Comparison of ENCODE assay signal across 35 mouse cellular contexts in the genomic region with DNA sequence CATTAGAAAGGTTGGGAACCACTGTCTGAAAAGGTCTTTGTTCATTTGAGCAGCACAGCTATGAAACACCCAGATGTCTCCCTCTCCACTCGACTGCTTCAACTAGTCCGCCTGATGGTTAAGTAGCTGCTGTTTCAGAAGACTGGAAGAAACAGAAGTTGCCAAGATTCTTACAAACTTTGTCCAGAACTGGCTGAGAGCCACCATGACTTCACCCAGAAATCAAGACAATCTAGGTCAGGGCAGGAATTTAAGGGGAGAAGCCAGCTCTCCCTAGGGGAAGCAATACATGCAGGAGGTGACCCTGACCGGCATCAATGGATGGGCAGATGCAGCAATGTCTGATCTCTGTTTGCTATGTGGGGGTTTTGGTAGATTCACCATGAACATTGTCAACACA. TPM values are rescaled to one million over a fixed set of nuclear protein-coding genes. Genes with fewer than 3 reads are reported as not detected.
DNase-seq lines count a peak whose midpoint lies in the region; ATAC-seq and TF ChIP-seq lines count a peak whose summit lies in the region.
"Had no signal": no experiment of that assay in that cellular context is flagged by ENCODE, and none has a peak within 500 bp of the region (broad histone marks: within the 10 kb centered on the region; RNA-seq: fewer than 3 reads in every experiment).

No protein-coding gene starts in this region.

- H3K4me2 ChIP-seq in hindbrain, embryonic 11.5 days (replicated peaks; ENCODE audit: low read depth, low read length): no peak overlapping the region
- H3K4me2 ChIP-seq: embryonic facial prominence, embryonic 12.5 days; forebrain, embryonic 15.5 days; heart, embryonic 11.5 days; hindbrain, embryonic 13.5 days; limb, embryonic 13.5 days; liver, embryonic 11.5 days; lung, embryonic 15.5 days; midbrain, embryonic 12.5 days; neural tube, embryonic 13.5 days had no signal

- H3K4me1 ChIP-seq in hindbrain, embryonic 11.5 days (replicated peaks; ENCODE audit: control insufficient read depth, insufficient read depth, low read length): no peaks in the 10 kb centered on the region
- H3K4me1 ChIP-seq: embryonic facial prominence, embryonic 12.5 days; forebrain, embryonic 15.5 days; hindbrain, embryonic 13.5 days; limb, embryonic 13.5 days; lung, embryonic 15.5 days; megakaryocyte, embryonic 14.5 days; midbrain, embryonic 12.5 days; neural tube, embryonic 13.5 days had no signal

- no peak for TF ChIP-seq CTCF in layer of hippocampus, adult 2 months (conservative IDR thresholded peaks at IDR 0.05)

- no peak for ATAC-seq in hindbrain, embryonic 11.5 days (ENCODE audit: low FRiP score)
- ATAC-seq: activated CD4-positive, CD25-positive, alpha-beta regulatory T cell, adult 4 months; forebrain, embryonic 15.5 days; intestine, embryonic 16.5 days had no signal

- no peaks in the 10 kb centered on the region for H3K9me3 ChIP-seq in hindbrain, embryonic 11.5 days (ENCODE audit: control insufficient read depth, low read length)
- H3K9me3 ChIP-seq: embryonic facial prominence, embryonic 12.5 days; forebrain, embryonic 15.5 days; hindbrain, embryonic 13.5 days; lung, embryonic 15.5 days; midbrain, embryonic 12.5 days had no signal

- no peak overlapping the region for H3K27ac ChIP-seq in layer of hippocampus, adult 2 months
- no peak overlapping the region for H3K27ac ChIP-seq in hindbrain, embryonic 11.5 days (ENCODE audit: low read depth, low read length)
- H3K27ac ChIP-seq: embryonic facial prominence, embryonic 12.5 days; forebrain, embryonic 15.5 days; hindbrain, embryonic 13.5 days; limb, embryonic 13.5 days; lung, embryonic 15.5 days; midbrain, embryonic 12.5 days; neural tube, embryonic 13.5 days; stomach, postnatal 0 days had no signal

- DNase-seq in gastrocnemius, adult 18-20 months (ENCODE audit: low spot score): peak; percentile 26
- DNase-seq in gastrocnemius, postnatal 25 days: no peak
- DNase-seq in urinary bladder, adult 2 months (ENCODE audit: low spot score): peak; percentile 4
- DNase-seq in urinary bladder, postnatal 4 days (ENCODE audit: low spot score in 2 of 2): no peak
- DNase-seq in adrenal gland, postnatal 14 days: peak; percentile 73
- no peak for DNase-seq in layer of hippocampus, adult 2 months (ENCODE audit: low spot score in 2 of 2)
- no peak for DNase-seq in hindbrain, embryonic 11.5 days (ENCODE audit: low spot score)
- DNase-seq: cerebellum, adult 11-12 months; cerebellum, adult 9-11 months; embryo, embryonic 11 days; gastrocnemius, postnatal 10 days; heart, adult 11 months; heart, postnatal 36 days; kidney, adult 9 months; kidney, postnatal 10 days; lung, postnatal 36 days; retina, postnatal 1 day; right cerebral cortex, postnatal 25 days; spleen, adult 18-20 months; thymus, adult 18-20 months; thymus, postnatal 25 days had no signal

- H3K9ac ChIP-seq in hindbrain, embryonic 11.5 days (ENCODE audit: low read depth, low read length): no peak overlapping the region
- H3K9ac ChIP-seq: embryonic facial prominence, embryonic 12.5 days; forebrain, embryonic 15.5 days; hindbrain, embryonic 13.5 days; limb, embryonic 13.5 days; lung, embryonic 15.5 days; midbrain, embryonic 12.5 days; neural tube, embryonic 13.5 days had no signal

- 94% methylated on average over 3 of the region's 3 CpGs for WGBS in hindbrain, embryonic 11.5 days

- no peak overlapping the region for H3K4me3 ChIP-seq in layer of hippocampus, adult 2 months
- no peak overlapping the region for H3K4me3 ChIP-seq in hindbrain, embryonic 11.5 days (ENCODE audit: low read depth, low read length)
- H3K4me3 ChIP-seq: embryonic facial prominence, embryonic 12.5 days; forebrain, embryonic 15.5 days; hindbrain, embryonic 13.5 days; limb, embryonic 13.5 days; lung, embryonic 15.5 days; megakaryocyte, embryonic 14.5 days; midbrain, embryonic 12.5 days; neural tube, embryonic 13.5 days had no signal

- no peaks in the 10 kb centered on the region for H3K27me3 ChIP-seq in hindbrain, embryonic 11.5 days (ENCODE audit: control insufficient read depth, insufficient read depth, low read length)
- H3K27me3 ChIP-seq: embryonic facial prominence, embryonic 12.5 days; forebrain, embryonic 15.5 days; hindbrain, embryonic 13.5 days; limb, embryonic 13.5 days; lung, embryonic 15.5 days; midbrain, embryonic 12.5 days; neural tube, embryonic 13.5 days had no signal

- no peaks in the 10 kb centered on the region for H3K36me3 ChIP-seq in hindbrain, embryonic 11.5 days (ENCODE audit: control insufficient read depth, insufficient read depth, low read length)
- H3K36me3 ChIP-seq: embryonic facial prominence, embryonic 12.5 days; forebrain, embryonic 15.5 days; hindbrain, embryonic 13.5 days; limb, embryonic 13.5 days; lung, embryonic 15.5 days; midbrain, embryonic 12.5 days; neural tube, embryonic 13.5 days had no signal

RNA-seq across cellular contexts. Expression of gene Slc29a4, which starts 10.4 kb away (rescaled TPM):
- under 1 TPM in 1 of 2 experiments, not detected in 1; 0.24 TPM for total RNA-seq in gastrocnemius, adult 18-20 months (2021)
- total RNA-seq in gastrocnemius, postnatal 25 days (2021): under 1 TPM; 0.16 to 0.26 TPM
- 0.26 and 0.68 TPM in 2 replicates for polyA plus RNA-seq in urinary bladder, adult 2 months (2012; rRNA removed)
- 19.5 and 22.6 TPM in 2 replicates for total RNA-seq in adrenal gland, postnatal 14 days (2021)
- total RNA-seq in layer of hippocampus, adult 2 months (2021): 10 to 100 TPM; 54.0 to 57.7 TPM
- 24.1 and 24.7 TPM in 2 replicates for polyA plus RNA-seq in hindbrain, embryonic 11.5 days (2014; fragmentation: Nextera tagmentation; extraction: Ambion mirVana)
- total RNA-seq: MEL had no signal

RNA-seq across cellular contexts. Expression of gene Wipi2, which starts 54.4 kb away (rescaled TPM):
- total RNA-seq in gastrocnemius, adult 18-20 months (2021): 10 to 100 TPM; 30.3 to 32.8 TPM
- 10 to 100 TPM; 28.6 to 28.8 TPM for total RNA-seq in gastrocnemius, postnatal 25 days (2021)
- polyA plus RNA-seq in urinary bladder, adult 2 months (2012; rRNA removed): 41.4 and 43.4 TPM in 2 replicates
- 98.5 and 109 TPM in 2 replicates for total RNA-seq in adrenal gland, postnatal 14 days (2021)
- 100 to 1,000 TPM in 1 of 2 experiments, 10 to 100 TPM in 1; 99.8 to 102 TPM for total RNA-seq in layer of hippocampus, adult 2 months (2021)
- 43.3 and 52.0 TPM in 2 replicates for polyA plus RNA-seq in hindbrain, embryonic 11.5 days (2014; fragmentation: Nextera tagmentation; extraction: Ambion mirVana)

Comparison
In these comparisons a context has a peak if more than half of its experiments do, and no peak if none do; other contexts are left out.
1. DNase-seq: peak in gastrocnemius, adult 18-20 months (single experiment), urinary bladder, adult 2 months (single experiment) and adrenal gland, postnatal 14 days (single experiment); none in gastrocnemius, postnatal 25 days (single experiment), urinary bladder, postnatal 4 days (0 of 2), layer of hippocampus, adult 2 months (0 of 2) and hindbrain, embryonic 11.5 days (single experiment).
2. RNA of gene Slc29a4, which starts 10.4 kb away (total RNA-seq): 54.0 to 57.7 TPM in layer of hippocampus, adult 2 months and 19.5 to 22.6 TPM in adrenal gland, postnatal 14 days; 0.16 to 0.26 TPM in gastrocnemius, postnatal 25 days and 0.24 TPM in gastrocnemius, adult 18-20 months; every median in the first group is over 10 times any median in the second.